Mouse (Mus musculus): ENCODE results near the gene Hipk2.

DNA sequence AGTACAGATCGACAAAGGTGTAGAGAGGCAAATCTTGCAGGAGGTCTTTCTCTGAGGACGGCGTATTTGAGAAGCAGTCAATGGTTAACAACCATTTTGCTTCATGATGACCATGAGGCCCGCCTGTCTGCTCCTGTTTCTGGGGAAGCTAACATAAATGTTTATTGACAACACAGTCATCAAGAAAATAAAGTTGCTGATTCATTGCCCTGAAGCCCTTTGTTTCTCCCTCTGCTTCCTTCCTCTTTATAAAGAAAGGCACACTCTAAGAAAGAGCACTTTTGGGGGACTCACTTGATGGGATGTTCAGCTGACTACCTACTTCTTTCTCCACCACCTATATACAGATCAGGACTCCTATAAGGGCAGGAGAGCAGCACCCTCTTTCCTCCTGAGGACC is 42.8 kb upstream of the Hipk2 start:
- TF ChIP-seq POLR2A (IDR thresholded peaks at IDR 0.05; ENCODE audit: borderline replicate concordance, control insufficient read depth, low read depth, low read length): no peak
- TF ChIP-seq CTCF (IDR thresholded peaks at IDR 0.05; ENCODE audit: control insufficient read depth, insufficient read depth, low read length): no peak

Measured in bone marrow, adult 2 months (tissue).